Mouse (Mus musculus) kidney, postnatal 0 days (tissue): ENCODE measurements at regions not wholly inside any gene's neighbourhood (a gene's known extent, or its start where the extent isn't known, plus 50 kb on each side); places are given as distances from the start of the nearest gene placed in this dataset.
A peak's percentile ranks its signal among the peaks of the same experiment; 100 is the strongest.
"Not testable (repeated sequence)": the region's sequence is repeated elsewhere in the genome, so short reads cannot be mapped to it uniquely, and the experiment has no call there.

Experiments used
- ATAC-seq: fragments of 200-750 bp; cut with Nextera tagmentation; replicated peaks from 2 replicates; pipeline ENCODE4 v1.8.0; 2017; ENCODE audit warnings: low read depth, moderate number of reproducible peaks, moderate TSS enrichment, moderate library complexity; ENCODE audit not compliant: low FRiP score
- DNase-seq: peaks from one replicate; pipeline ENCODE4 v3.0.0-alpha.2; 2016; ENCODE audit warnings: low spot score
- H3K27ac ChIP-seq: fragments of 300-500 bp; sonication (generic); 2 replicates; pipeline ENCODE4 v1.5.1; 2014; ENCODE audit warnings: mild to moderate bottlenecking
- H3K27me3 ChIP-seq: fragments of 300-500 bp; sonication (generic); 2 replicates; pipeline ENCODE4 v1.6.1; 2014; ENCODE audit warnings: low read length, mixed read lengths; ENCODE audit not compliant: insufficient read depth
- H3K36me3 ChIP-seq: fragments of 300-500 bp; sonication (generic); 2 replicates; pipeline ENCODE4 v1.6.1; 2014; ENCODE audit warnings: low read length, mixed read lengths; ENCODE audit not compliant: insufficient read depth
- H3K4me1 ChIP-seq: fragments of 300-500 bp; sonication (generic); replicated peaks from 2 replicates; pipeline ENCODE4 v1.6.1; 2014; ENCODE audit warnings: antibody characterized with exemption, low read length, mixed read lengths; ENCODE audit not compliant: insufficient read depth
- H3K4me2 ChIP-seq: fragments of 300-500 bp; sonication (generic); 2 replicates; pipeline ENCODE4 v1.6.1; 2014; ENCODE audit warnings: mild to moderate bottlenecking, low read length, moderate library complexity, mixed read lengths
- H3K4me3 ChIP-seq: fragments of 300-500 bp; sonication (generic); replicated peaks from 2 replicates; pipeline ENCODE4 v1.5.1; 2014; ENCODE audit warnings: low read depth, low read length
- H3K9ac ChIP-seq: fragments of 300-500 bp; sonication (generic); 2 replicates; pipeline ENCODE4 v1.6.1; 2014; ENCODE audit warnings: low read depth, low read length
- H3K9me3 ChIP-seq: fragments of 300-500 bp; sonication (generic); replicated peaks from 2 replicates; pipeline ENCODE4 v1.6.1; 2016; ENCODE audit warnings: low read length, inconsistent platforms, mixed read lengths
- CTCF ChIP-seq: IDR thresholded peaks from 2 replicates; pipeline ENCODE4 v1.5.1; 2016; ENCODE audit warnings: antibody characterized with exemption, low read depth, mild to moderate bottlenecking, moderate library complexity
- WGBS: fragments of 180-500 bp; shearing (Covaris S2); extraction: QIAGEN DNeasy Blood & Tissue Kit; methylation state at CpG from one replicate; pipeline ENCODE4 v1.1.7; 2014; 5-methylcytosine and 5-hydroxymethylcytosine counted together

DNA sequence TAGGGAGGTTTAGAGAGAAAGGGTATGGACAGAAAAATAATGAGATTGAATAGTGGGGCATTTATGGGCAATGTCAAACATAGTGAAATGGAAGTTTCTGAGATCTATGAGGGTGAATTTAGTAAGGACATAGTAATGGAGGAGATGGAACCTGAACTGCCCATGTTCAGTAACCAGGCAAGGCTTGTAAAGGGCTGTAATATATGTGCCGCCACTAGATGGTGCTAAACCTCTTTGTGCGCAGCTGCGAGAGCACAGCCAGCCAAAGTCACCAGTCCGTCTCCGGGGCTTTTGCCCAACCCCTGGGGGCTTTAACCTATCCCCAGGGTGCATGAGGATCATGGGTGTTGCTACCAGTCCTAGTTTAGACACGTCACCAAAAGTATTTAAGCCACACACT lies 77.7 kb upstream of the Vmn2r25 start:
- not testable (repeated sequence) for H3K4me1 ChIP-seq, H3K27me3 ChIP-seq, H3K36me3 ChIP-seq, H3K4me3 ChIP-seq, H3K27ac ChIP-seq, H3K9me3 ChIP-seq, H3K9ac ChIP-seq, H3K4me2 ChIP-seq
- peak; percentile 65 for TF ChIP-seq CTCF
- DNase-seq (peak; percentile 36), ATAC-seq (peak; percentile 40; the same call in 1 of the 2 replicates)
- WGBS, result 9% methylated on average over 3 of the region's 6 CpGs

GRCm38 (mm10) chr6:123937930-123938329 lies 84.7 kb upstream of the Vmn2r25 start:
- no peaks in the 10 kb centered on the region for H3K4me1 ChIP-seq
- H3K9me3 ChIP-seq, result no peaks in the 10 kb centered on the region
- 85% methylated on average over 2 of the region's 2 CpGs for WGBS
- no peak overlapping the region for H3K4me3 ChIP-seq
- DNase-seq, result no peak
- no peak for ATAC-seq
- H3K36me3 ChIP-seq, result no peaks in the 10 kb centered on the region
- no peaks in the 10 kb centered on the region for H3K27me3 ChIP-seq
- H3K4me2 ChIP-seq, result no peak overlapping the region
- no peak overlapping the region for H3K27ac ChIP-seq
- no peak overlapping the region for H3K9ac ChIP-seq
- no peak for TF ChIP-seq CTCF

DNA sequence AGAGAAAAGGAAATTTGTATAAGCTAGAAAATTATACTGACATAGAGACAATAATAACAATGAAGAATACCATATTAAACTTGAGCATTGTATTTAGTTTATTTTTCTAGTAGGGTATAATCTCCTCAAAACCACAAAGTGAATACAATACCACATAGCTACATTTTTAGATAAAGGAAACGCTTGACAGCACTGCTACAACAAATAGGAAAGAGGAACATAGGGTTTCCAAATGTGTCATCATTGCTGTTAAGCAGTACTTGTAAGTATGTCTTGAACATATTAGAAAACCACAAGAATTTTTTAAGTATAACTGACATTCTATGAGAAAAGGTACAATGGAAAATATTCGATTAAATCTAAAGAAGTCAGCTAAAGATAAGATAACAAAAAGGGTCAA lies 63.0 kb upstream of the Vmn2r26 start:
- H3K9me3 ChIP-seq, result no peaks in the 10 kb centered on the region
- no peak for DNase-seq
- ATAC-seq, result no peak
- H3K4me2 ChIP-seq, result no peak overlapping the region
- H3K27ac ChIP-seq, result no peak overlapping the region
- no peak overlapping the region for H3K4me3 ChIP-seq
- no peaks in the 10 kb centered on the region for H3K36me3 ChIP-seq
- H3K27me3 ChIP-seq, result no peaks in the 10 kb centered on the region
- H3K4me1 ChIP-seq, result no peaks in the 10 kb centered on the region
- 79% methylated on average over 2 of the region's 2 CpGs for WGBS
- no peak for TF ChIP-seq CTCF
- H3K9ac ChIP-seq, result no peak overlapping the region

- no peaks in the 10 kb centered on the region for H3K36me3 ChIP-seq
- DNase-seq, result no peak
These were observed 53.2 kb upstream of the Vmn2r26 start for GRCm38 (mm10) chr6:123971180-123971579.

More at GRCm38 (mm10) chr6:123971180-123971579, 53.2 kb upstream of the Vmn2r26 start:
- no peak overlapping the region for H3K9ac ChIP-seq
- no peaks in the 10 kb centered on the region for H3K4me1 ChIP-seq
- ATAC-seq, result no peak
- H3K27ac ChIP-seq, result no peak overlapping the region
- no peaks in the 10 kb centered on the region for H3K27me3 ChIP-seq
- no peak overlapping the region for H3K4me3 ChIP-seq
- no peak for TF ChIP-seq CTCF
- H3K4me2 ChIP-seq, result no peak overlapping the region
- H3K9me3 ChIP-seq, result no peaks in the 10 kb centered on the region
